Mouse (Mus musculus): ENCODE measurements at regions not wholly inside any gene's neighbourhood (a gene's known extent, or its start where the extent isn't known, plus 50 kb on each side); places are given as distances from the start of the nearest gene placed in this dataset.

DNA sequence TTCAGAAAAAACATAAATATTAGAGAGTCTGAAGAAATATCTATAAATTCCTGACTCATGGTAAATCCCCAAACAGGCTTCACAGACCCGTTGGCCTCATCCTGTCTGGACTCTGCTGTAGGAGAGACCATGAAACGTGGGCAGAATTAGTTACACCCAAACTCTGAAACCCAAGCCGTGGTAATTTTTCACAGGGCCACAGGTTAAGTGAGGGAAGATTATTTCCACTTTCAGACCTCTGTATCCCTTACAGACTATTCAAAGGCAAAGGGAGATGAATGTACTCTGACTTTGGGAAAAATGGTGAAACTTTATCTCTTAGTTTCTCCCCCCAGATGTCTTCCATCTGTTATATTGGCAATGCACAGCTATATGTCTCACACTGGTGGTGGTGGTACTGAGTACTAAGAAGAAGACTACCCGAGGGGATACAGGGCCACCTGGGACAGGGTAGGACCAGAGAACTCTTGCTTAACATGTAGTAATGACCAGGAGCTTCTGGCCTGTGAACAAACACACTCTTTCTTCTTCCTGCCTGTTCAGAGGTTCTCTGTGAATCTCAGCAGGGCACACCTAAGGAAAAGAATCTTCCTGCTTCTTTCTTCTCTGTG lies 388.8 kb upstream of the Actbl2 start:
- DNase-seq (ENCODE audit: low spot score) (no peak), ATAC-seq (ENCODE audit: extremely low read depth, insufficient number of reproducible peaks, low FRiP score, poor library complexity, severe bottlenecking) (no peak)
- H3K9me3 ChIP-seq (replicated peaks): 0 out of 2 replicates have a peak, but pooled peaks cover 3% of the 10 kb centered on the region
- H3K4me3 ChIP-seq (ENCODE audit: low read depth, low read length): no peak overlapping the region
- H3K36me3 ChIP-seq (replicated peaks): no peaks in the 10 kb centered on the region
- no peaks in the 10 kb centered on the region for H3K27me3 ChIP-seq (ENCODE audit: insufficient read depth, low read length)
- H3K4me1 ChIP-seq (ENCODE audit: insufficient read depth, low read depth, low read length): no peaks in the 10 kb centered on the region
- no peak for TF ChIP-seq CTCF (IDR thresholded peaks at IDR 0.05; ENCODE audit: low read depth, low read length)
- TF ChIP-seq TAL1 (conservative IDR thresholded peaks at IDR 0.05; ENCODE audit: low read depth, low read length): no peak
- TF ChIP-seq GATA1 (IDR thresholded peaks at IDR 0.05; ENCODE audit: borderline replicate concordance, low read length): no peak
- TF ChIP-seq GATA2 (IDR thresholded peaks at IDR 0.05; ENCODE audit: borderline replicate concordance, low read depth, low read length): no peak
- no peak for TF ChIP-seq POLR2AphosphoS5 (IDR thresholded peaks at IDR 0.05; ENCODE audit: insufficient replicate concordance, low read depth, low read length)

- H3K36me3 ChIP-seq (replicated peaks): no peaks in the 10 kb centered on the region
- H3K4me1 ChIP-seq (ENCODE audit: insufficient read depth, low read depth, low read length): no peaks in the 10 kb centered on the region
- no peaks in the 10 kb centered on the region for H3K27me3 ChIP-seq (ENCODE audit: insufficient read depth, low read length)
- DNase-seq (ENCODE audit: low spot score): no peak
- no peak for ATAC-seq (ENCODE audit: extremely low read depth, insufficient number of reproducible peaks, low FRiP score, poor library complexity, severe bottlenecking)
- H3K4me3 ChIP-seq (ENCODE audit: low read depth, low read length): no peak overlapping the region
- TF ChIP-seq TAL1 (conservative IDR thresholded peaks at IDR 0.05; ENCODE audit: low read depth, low read length) (no peak), CTCF (IDR thresholded peaks at IDR 0.05; ENCODE audit: low read depth, low read length) (no peak), POLR2AphosphoS5 (IDR thresholded peaks at IDR 0.05; ENCODE audit: insufficient replicate concordance, low read depth, low read length) (no peak), GATA1 (IDR thresholded peaks at IDR 0.05; ENCODE audit: borderline replicate concordance, low read length) (no peak), GATA2 (IDR thresholded peaks at IDR 0.05; ENCODE audit: borderline replicate concordance, low read depth, low read length) (no peak)
- H3K9me3 ChIP-seq (replicated peaks): 0 out of 2 replicates have a peak, but pooled peaks cover 3% of the 10 kb centered on the region
Observed at GRCm38 (mm10) chr13:110866713-110867112, 388.1 kb upstream of the Actbl2 start.

- H3K4me1 ChIP-seq (ENCODE audit: insufficient read depth, low read depth, low read length): no peaks in the 10 kb centered on the region
- H3K27me3 ChIP-seq (ENCODE audit: insufficient read depth, low read length): no peaks in the 10 kb centered on the region
- H3K4me3 ChIP-seq (ENCODE audit: low read depth, low read length): no peak overlapping the region
- TF ChIP-seq CTCF (IDR thresholded peaks at IDR 0.05; ENCODE audit: low read depth, low read length): no peak
- TF ChIP-seq GATA1 (IDR thresholded peaks at IDR 0.05; ENCODE audit: borderline replicate concordance, low read length): no peak
- no peak for TF ChIP-seq GATA2 (IDR thresholded peaks at IDR 0.05; ENCODE audit: borderline replicate concordance, low read depth, low read length)
- TF ChIP-seq TAL1 (conservative IDR thresholded peaks at IDR 0.05; ENCODE audit: low read depth, low read length): no peak
- TF ChIP-seq POLR2AphosphoS5 (IDR thresholded peaks at IDR 0.05; ENCODE audit: insufficient replicate concordance, low read depth, low read length): no peak
- 0 out of 2 replicates have a peak, but pooled peaks cover 6% of the 10 kb centered on the region for H3K9me3 ChIP-seq (replicated peaks)
- no peak for DNase-seq (ENCODE audit: low spot score)
- ATAC-seq (ENCODE audit: extremely low read depth, insufficient number of reproducible peaks, low FRiP score, poor library complexity, severe bottlenecking): no peak
- H3K36me3 ChIP-seq (replicated peaks): no peaks in the 10 kb centered on the region
Observed at GRCm38 (mm10) chr13:110871125-110871775, 383.6 kb upstream of the Actbl2 start.

DNA sequence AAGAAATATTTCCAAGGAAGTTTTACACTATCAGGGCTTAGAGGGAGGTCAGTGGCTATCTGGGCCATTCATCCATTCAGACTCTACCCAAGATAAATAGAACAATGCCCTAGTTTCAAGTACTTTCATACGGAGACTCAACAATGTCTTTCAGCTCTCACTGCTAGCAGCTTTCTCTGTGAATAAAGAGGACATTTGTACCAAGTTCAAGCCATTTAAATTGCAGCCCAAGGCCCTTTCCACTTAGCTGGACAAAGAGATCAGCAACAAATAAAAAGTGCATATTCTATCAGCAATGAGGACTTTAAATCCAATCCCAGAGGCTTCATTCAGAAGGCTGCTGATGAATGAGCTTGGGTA lies 383.1 kb upstream of the Actbl2 start:
- Histone ChIP-seq H3K27me3 (ENCODE audit: insufficient read depth, low read length) (no peaks in the 10 kb centered on the region), H3K9me3 (replicated peaks) (0 out of 2 replicates have a peak, but pooled peaks cover 6% of the 10 kb centered on the region), H3K36me3 (replicated peaks) (no peaks in the 10 kb centered on the region), H3K4me3 (ENCODE audit: low read depth, low read length) (no peak overlapping the region), H3K4me1 (ENCODE audit: insufficient read depth, low read depth, low read length) (no peaks in the 10 kb centered on the region)
- ATAC-seq (ENCODE audit: extremely low read depth, insufficient number of reproducible peaks, low FRiP score, poor library complexity, severe bottlenecking): no peak
- no peak for TF ChIP-seq POLR2AphosphoS5 (IDR thresholded peaks at IDR 0.05; ENCODE audit: insufficient replicate concordance, low read depth, low read length)
- no peak for TF ChIP-seq GATA2 (IDR thresholded peaks at IDR 0.05; ENCODE audit: borderline replicate concordance, low read depth, low read length)
- no peak for TF ChIP-seq CTCF (IDR thresholded peaks at IDR 0.05; ENCODE audit: low read depth, low read length)
- TF ChIP-seq GATA1 (IDR thresholded peaks at IDR 0.05; ENCODE audit: borderline replicate concordance, low read length): no peak
- TF ChIP-seq TAL1 (conservative IDR thresholded peaks at IDR 0.05; ENCODE audit: low read depth, low read length): no peak
- no peak for DNase-seq (ENCODE audit: low spot score)

DNA sequence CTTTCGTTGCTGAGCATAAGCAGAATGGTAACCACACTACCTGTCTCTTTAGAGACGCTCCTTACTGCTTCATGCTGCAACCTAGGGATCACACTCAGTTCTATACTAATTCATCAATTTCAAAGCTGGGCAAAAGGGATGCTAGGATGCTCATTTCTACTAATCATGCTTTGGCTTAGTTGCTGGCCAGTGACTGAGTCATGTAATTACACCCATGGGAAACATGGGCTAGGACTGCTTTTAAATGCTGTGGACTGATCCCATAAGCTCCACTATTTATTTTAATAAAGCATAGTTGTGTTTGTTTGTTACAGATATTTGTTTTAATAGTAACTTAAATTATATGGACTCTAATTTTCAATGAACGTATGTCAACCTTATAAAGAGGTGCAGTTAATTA lies 373.2 kb upstream of the Actbl2 start:
- no peak overlapping the region for H3K4me3 ChIP-seq (ENCODE audit: low read depth, low read length)
- H3K4me1 ChIP-seq (ENCODE audit: insufficient read depth, low read depth, low read length): no peaks in the 10 kb centered on the region
- ATAC-seq (ENCODE audit: extremely low read depth, insufficient number of reproducible peaks, low FRiP score, poor library complexity, severe bottlenecking): no peak
- no peak for DNase-seq (ENCODE audit: low spot score)
- H3K9me3 ChIP-seq (replicated peaks): 0 out of 2 replicates have a peak, but pooled peaks cover 3% of the 10 kb centered on the region
- no peaks in the 10 kb centered on the region for H3K27me3 ChIP-seq (ENCODE audit: insufficient read depth, low read length)
- H3K36me3 ChIP-seq (replicated peaks): no peaks in the 10 kb centered on the region
- no peak for TF ChIP-seq GATA2 (IDR thresholded peaks at IDR 0.05; ENCODE audit: borderline replicate concordance, low read depth, low read length)
- no peak for TF ChIP-seq GATA1 (IDR thresholded peaks at IDR 0.05; ENCODE audit: borderline replicate concordance, low read length)
- TF ChIP-seq CTCF (IDR thresholded peaks at IDR 0.05; ENCODE audit: low read depth, low read length): no peak

DNA sequence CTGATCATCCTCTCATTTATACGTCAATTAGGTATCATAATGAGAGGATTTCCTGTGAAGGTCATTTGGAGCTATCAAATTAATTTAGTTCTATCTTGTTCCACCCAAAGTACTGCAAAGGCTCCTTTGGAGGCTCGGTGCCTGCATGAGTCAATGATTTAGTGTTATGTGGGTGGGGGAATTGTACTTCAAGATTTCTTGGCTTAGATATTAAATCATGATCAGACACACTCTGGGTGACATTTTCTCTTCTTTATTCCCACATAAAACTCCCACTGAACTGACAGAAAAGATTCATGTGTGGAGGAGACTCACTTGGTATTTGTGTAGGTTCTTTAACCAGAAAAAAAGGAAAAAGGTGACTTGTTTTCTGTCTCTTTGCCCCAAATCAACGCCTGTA lies 372.6 kb upstream of the Actbl2 start:
- no peak for TF ChIP-seq POLR2AphosphoS5 (IDR thresholded peaks at IDR 0.05; ENCODE audit: insufficient replicate concordance, low read depth, low read length)
- no peak for TF ChIP-seq TAL1 (conservative IDR thresholded peaks at IDR 0.05; ENCODE audit: low read depth, low read length)
- no peak for TF ChIP-seq GATA2 (IDR thresholded peaks at IDR 0.05; ENCODE audit: borderline replicate concordance, low read depth, low read length)
- TF ChIP-seq CTCF (IDR thresholded peaks at IDR 0.05; ENCODE audit: low read depth, low read length): no peak
- no peak for TF ChIP-seq GATA1 (IDR thresholded peaks at IDR 0.05; ENCODE audit: borderline replicate concordance, low read length)
- no peaks in the 10 kb centered on the region for H3K27me3 ChIP-seq (ENCODE audit: insufficient read depth, low read length)
- no peaks in the 10 kb centered on the region for H3K36me3 ChIP-seq (replicated peaks)
- H3K4me1 ChIP-seq (ENCODE audit: insufficient read depth, low read depth, low read length): no peaks in the 10 kb centered on the region
- ATAC-seq (ENCODE audit: extremely low read depth, insufficient number of reproducible peaks, low FRiP score, poor library complexity, severe bottlenecking) (no peak), DNase-seq (ENCODE audit: low spot score) (no peak)
- H3K9me3 ChIP-seq (replicated peaks): 0 out of 2 replicates have a peak, but pooled peaks cover 3% of the 10 kb centered on the region
- H3K4me3 ChIP-seq (ENCODE audit: low read depth, low read length): no peak overlapping the region

Data from G1E (cell line).